Mouse (Mus musculus) natural killer cell, adult 2 months (primary cell): ENCODE data around the gene Grin2b.

Source experiments
- DNase-seq, 2 experiments: peaks; one replicate each; pipeline ENCODE4 v3.0.0; 2022; ENCODE audit warnings: low spot score in 2 of 2

Grin2b gene

GRCm38 (mm10) chr6:136173191-136173896, at the start of gene Grin2b:
Gene Grin2b, minus strand, starts transcription at chr6:136173511.
- no peak for DNase-seq

GRCm38 (mm10) chr6:136221894-136222293, 48.6 kb upstream of the Grin2b start:
- DNase-seq = no peak

- no peak for DNase-seq
Measured at GRCm38 (mm10) chr6:136210442-136210841, 37.1 kb upstream of the Grin2b start.

- no peak for DNase-seq
Measured at GRCm38 (mm10) chr6:136199814-136200213, 26.5 kb upstream of the Grin2b start.

- DNase-seq = no peak
Measured at GRCm38 (mm10) chr6:136194616-136195015, 21.3 kb upstream of the Grin2b start.

- no peak for DNase-seq
Measured at GRCm38 (mm10) chr6:136178066-136178465, 4.8 kb upstream of the Grin2b start.

- no peak for DNase-seq
Measured at GRCm38 (mm10) chr6:136172801-136173190, 515 bp downstream of the Grin2b start.

- DNase-seq = no peak
Measured at GRCm38 (mm10) chr6:136172172-136172651, 1.1 kb downstream of the Grin2b start.

- DNase-seq = no peak
Measured at GRCm38 (mm10) chr6:136171343-136171742, 2.0 kb downstream of the Grin2b start.

GRCm38 (mm10) chr6:136170381-136170780, 2.9 kb downstream of the Grin2b start:
- no peak for DNase-seq

GRCm38 (mm10) chr6:136167361-136167760, 6.0 kb downstream of the Grin2b start:
- DNase-seq = no peak

- no peak for DNase-seq
Measured at GRCm38 (mm10) chr6:136165443-136166077, 7.8 kb downstream of the Grin2b start.

GRCm38 (mm10) chr6:136162090-136162489, 11.2 kb downstream of the Grin2b start:
- no peak for DNase-seq

- DNase-seq = no peak
Measured at GRCm38 (mm10) chr6:136153444-136153843, 19.9 kb downstream of the Grin2b start.

- DNase-seq = no peak
Measured at GRCm38 (mm10) chr6:136150064-136150463, 23.2 kb downstream of the Grin2b start.

GRCm38 (mm10) chr6:136139967-136140366, 33.3 kb downstream of the Grin2b start:
- no peak for DNase-seq

GRCm38 (mm10) chr6:136130456-136130855, 42.9 kb downstream of the Grin2b start:
- DNase-seq = no peak

GRCm38 (mm10) chr6:136122593-136122992, 50.7 kb downstream of the Grin2b start:
- DNase-seq = no peak

- no peak for DNase-seq
Measured at GRCm38 (mm10) chr6:136117390-136117789, 55.9 kb downstream of the Grin2b start.

- no peak for DNase-seq
Measured at GRCm38 (mm10) chr6:136113639-136114410, 59.5 kb downstream of the Grin2b start.

- no peak for DNase-seq
Measured at GRCm38 (mm10) chr6:136109172-136109571, 64.1 kb downstream of the Grin2b start.

GRCm38 (mm10) chr6:136108466-136108865, 64.8 kb downstream of the Grin2b start:
- no peak for DNase-seq
